Mouse (Mus musculus) CH12.LX (cell line): Measurements from ENCODE around the gene Fgd4. TPM values are rescaled to one million over a fixed set of nuclear protein-coding genes. Genes with fewer than 3 reads are reported as not detected.
A peak's percentile ranks its signal among the peaks of the same experiment; 100 is the strongest.

Experiments
- DNase-seq: peaks from one replicate; pipeline ENCODE4 v3.0.0-alpha.2; 2013; ENCODE audit errors: extremely low read depth
- H3K27ac ChIP-seq: 2 replicates; pipeline ENCODE4 v1.5.1; 2012; ENCODE audit warnings: low read depth, mild to moderate bottlenecking, control low read depth, moderate library complexity; ENCODE audit not compliant: insufficient read depth
- H3K27me3 ChIP-seq: replicated peaks from 2 replicates; pipeline ENCODE3; 2012; ENCODE audit warnings: inconsistent platforms
- H3K36me3 ChIP-seq, 2 experiments: replicated peaks in 1 of 2; 2 replicates each; pipeline versions ENCODE3 to v1.6.1; 2012; ENCODE audit warnings: inconsistent platforms in 1 of 2, low read length in 1 of 2, mild to moderate bottlenecking in 1 of 2, mixed read lengths in 1 of 2, moderate library complexity in 1 of 2; ENCODE audit not compliant: control insufficient read depth in 1 of 2, insufficient read depth in 1 of 2
- H3K4me1 ChIP-seq, 2 experiments: 2 replicates each; pipeline ENCODE4 v1.6.1; 2012; ENCODE audit warnings: inconsistent platforms in 1 of 2, moderate library complexity in 1 of 2; ENCODE audit not compliant: insufficient read depth in 2 of 2, control insufficient read depth in 1 of 2
- H3K4me2 ChIP-seq: 2 replicates; pipeline ENCODE4 v1.6.1; 2012; ENCODE audit warnings: low read depth, mild to moderate bottlenecking, control low read depth; ENCODE audit not compliant: poor library complexity, insufficient read depth, severe bottlenecking
- H3K4me3 ChIP-seq, 3 experiments: fragments of 150-350 bp in 1 of 3; sonication (generic) in 1 of 3; replicated peaks in 1 of 3; 2 replicates each; pipeline versions ENCODE3 to v1.5.1; 2011 to 2012; ENCODE audit warnings: low read depth in 2 of 3, low read length in 2 of 3, mild to moderate bottlenecking in 2 of 3, moderate library complexity in 2 of 3, control low read depth in 1 of 3, improper control_type of control experiment in 1 of 3, inconsistent platforms in 1 of 3, mixed read lengths in 1 of 3; ENCODE audit not compliant: poor library complexity in 1 of 3
- H3K79me2 ChIP-seq: replicated peaks from 2 replicates; pipeline ENCODE4 v1.6.1; 2012; ENCODE audit warnings: mild to moderate bottlenecking, moderate library complexity; ENCODE audit not compliant: control insufficient read depth, poor library complexity, insufficient read depth, severe bottlenecking; ENCODE audit errors: extremely low read depth
- H3K9ac ChIP-seq: 2 replicates; pipeline ENCODE4 v1.6.1; 2012; ENCODE audit warnings: low read depth, mild to moderate bottlenecking, control low read depth, moderate library complexity; ENCODE audit not compliant: insufficient read depth
- H3K9me3 ChIP-seq: replicated peaks from 2 replicates; pipeline ENCODE3; 2012; ENCODE audit warnings: low read length, inconsistent platforms, mixed read lengths
- BHLHE40 ChIP-seq: IDR thresholded peaks from 2 replicates; pipeline ENCODE4 v1.6.1; 2011; ENCODE audit warnings: mild to moderate bottlenecking, low read depth, low read length, improper control_type of control experiment
- CTCF ChIP-seq, 2 experiments: IDR thresholded peaks in 1 of 2; conservative IDR thresholded peaks in 1 of 2; 2 replicates each; pipeline ENCODE4 v1.5.1; 2011 to 2012; ENCODE audit warnings: low read depth in 2 of 2, low read length in 2 of 2, improper control_type of control experiment in 1 of 2, inconsistent platforms in 1 of 2, mild to moderate bottlenecking in 1 of 2, moderate library complexity in 1 of 2
- EP300 ChIP-seq: IDR thresholded peaks from 2 replicates; pipeline ENCODE4 v1.6.1; 2011; ENCODE audit warnings: low read length, improper control_type of control experiment
- GABPA ChIP-seq: IDR thresholded peaks from 2 replicates; pipeline ENCODE4 v1.6.1; 2012; ENCODE audit warnings: low read depth, low read length, improper control_type of control experiment, inconsistent platforms; ENCODE audit not compliant: insufficient replicate concordance
- HCFC1 ChIP-seq: IDR thresholded peaks from 2 replicates; pipeline ENCODE4 v1.6.1; 2012; ENCODE audit warnings: low read depth, mild to moderate bottlenecking, inconsistent platforms, low read length, improper control_type of control experiment
- JUN ChIP-seq: IDR thresholded peaks from 2 replicates; pipeline ENCODE4 v1.6.1; 2011; ENCODE audit warnings: low read depth, mild to moderate bottlenecking, low read length, improper control_type of control experiment, moderate library complexity; ENCODE audit not compliant: insufficient read depth
- KAT2A ChIP-seq: IDR thresholded peaks from 2 replicates; pipeline ENCODE4 v1.6.1; 2012; ENCODE audit warnings: low read length, improper control_type of control experiment, inconsistent platforms; ENCODE audit not compliant: insufficient replicate concordance
- MAFK ChIP-seq: IDR thresholded peaks from 2 replicates; pipeline ENCODE4 v1.6.1; 2011; ENCODE audit warnings: low read length, improper control_type of control experiment; ENCODE audit not compliant: insufficient replicate concordance
- MXI1 ChIP-seq: IDR thresholded peaks from 2 replicates; pipeline ENCODE4 v1.6.1; 2011; ENCODE audit warnings: mild to moderate bottlenecking, low read depth, low read length, improper control_type of control experiment
- MYC ChIP-seq: IDR thresholded peaks from 2 replicates; pipeline ENCODE4 v1.6.1; 2011; ENCODE audit warnings: low read depth, mild to moderate bottlenecking, improper control_type of control experiment, low read length
- NELFE ChIP-seq: IDR thresholded peaks from 2 replicates; pipeline ENCODE4 v1.6.1; 2011; ENCODE audit warnings: low read depth, low read length, improper control_type of control experiment
- NRF1 ChIP-seq: IDR thresholded peaks from 2 replicates; pipeline ENCODE4 v1.6.1; 2014; ENCODE audit warnings: low read depth, mild to moderate bottlenecking, inconsistent platforms, low read length, improper control_type of control experiment, moderate library complexity
- POLR2A ChIP-seq: IDR thresholded peaks from 2 replicates; pipeline ENCODE4 v1.6.1; 2011; ENCODE audit warnings: low read depth, mild to moderate bottlenecking, improper control_type of control experiment, low read length
- POLR2AphosphoS2 ChIP-seq: IDR thresholded peaks from 2 replicates; pipeline ENCODE4 v1.6.1; 2011; ENCODE audit warnings: low read depth, low read length, improper control_type of control experiment
- RAD21 ChIP-seq: IDR thresholded peaks from 2 replicates; pipeline ENCODE4 v1.6.1; 2011; ENCODE audit warnings: low read depth, mild to moderate bottlenecking, low read length, improper control_type of control experiment, moderate library complexity
- RCOR1 ChIP-seq: conservative IDR thresholded peaks from 2 replicates; pipeline ENCODE4 v1.6.1; 2012; ENCODE audit warnings: low read depth, mild to moderate bottlenecking, inconsistent platforms, low read length, improper control_type of control experiment
- SIN3A ChIP-seq: IDR thresholded peaks from 2 replicates; pipeline ENCODE4 v1.6.1; 2012; ENCODE audit warnings: low read length, improper control_type of control experiment, inconsistent platforms
- SMC3 ChIP-seq: IDR thresholded peaks from 2 replicates; pipeline ENCODE4 v1.6.1; 2011; ENCODE audit warnings: low read depth, low read length, improper control_type of control experiment
- TBP ChIP-seq: conservative IDR thresholded peaks from 2 replicates; pipeline ENCODE4 v1.6.1; 2011; ENCODE audit warnings: low read depth, low read length, improper control_type of control experiment
- USF2 ChIP-seq: conservative IDR thresholded peaks from 2 replicates; pipeline ENCODE4 v1.6.1; 2011; ENCODE audit warnings: low read depth, low read length, improper control_type of control experiment
- ZC3H11A ChIP-seq: IDR thresholded peaks from 2 replicates; pipeline ENCODE4 v1.6.1; 2012; ENCODE audit warnings: low read depth, mild to moderate bottlenecking, inconsistent platforms, low read length, improper control_type of control experiment
- ZNF384 ChIP-seq: IDR thresholded peaks from 2 replicates; pipeline ENCODE4 v1.6.1; 2012; ENCODE audit warnings: low read depth, low read length, improper control_type of control experiment, inconsistent platforms
- dilution Hi-C: fragments of 300-500 bp; cut with MboI; formaldehyde crosslinking; loops from 2 replicates; pipeline ENCODE4 v1.14.3; 2020; ENCODE audit warnings: low sequenced_read_pairs; ENCODE audit not compliant: extremely low pct_unique_long_range_greater_than_20kb, extremely low pct_ligation_motif_present
- in situ Hi-C: fragments of 300-500 bp; cut with MboI; formaldehyde crosslinking; loops from 3 replicates; pipeline ENCODE4 v1.14.3; 2019; ENCODE audit warnings: low sequenced_read_pairs, low pct_ligation_motif_present, low pct_unique_long_range_greater_than_20kb, mixed read lengths
- polyA plus RNA-seq: library from polyadenylated mRNA; unstranded; fragments of >175 nt; gene quantifications from 2 replicates; pipeline ENCODE4 v1.2.1, GENCODE M21; 2012; ENCODE audit warnings: low read depth; ENCODE audit not compliant: insufficient read length
- total RNA-seq, 2 experiments: library from RNA; depleted of rRNA; stranded (reverse); fragments of 300-350 nt in 1 of 2; fragments of >200 nt in 1 of 2; gene quantifications; 2 replicates each; pipeline ENCODE4 v1.2.3; 2012 to 2014

Gene Fgd4
- total and polyA plus RNA-seq, 3 experiments = 0.76 to 0.84 TPM; not detected in 1

DNA sequence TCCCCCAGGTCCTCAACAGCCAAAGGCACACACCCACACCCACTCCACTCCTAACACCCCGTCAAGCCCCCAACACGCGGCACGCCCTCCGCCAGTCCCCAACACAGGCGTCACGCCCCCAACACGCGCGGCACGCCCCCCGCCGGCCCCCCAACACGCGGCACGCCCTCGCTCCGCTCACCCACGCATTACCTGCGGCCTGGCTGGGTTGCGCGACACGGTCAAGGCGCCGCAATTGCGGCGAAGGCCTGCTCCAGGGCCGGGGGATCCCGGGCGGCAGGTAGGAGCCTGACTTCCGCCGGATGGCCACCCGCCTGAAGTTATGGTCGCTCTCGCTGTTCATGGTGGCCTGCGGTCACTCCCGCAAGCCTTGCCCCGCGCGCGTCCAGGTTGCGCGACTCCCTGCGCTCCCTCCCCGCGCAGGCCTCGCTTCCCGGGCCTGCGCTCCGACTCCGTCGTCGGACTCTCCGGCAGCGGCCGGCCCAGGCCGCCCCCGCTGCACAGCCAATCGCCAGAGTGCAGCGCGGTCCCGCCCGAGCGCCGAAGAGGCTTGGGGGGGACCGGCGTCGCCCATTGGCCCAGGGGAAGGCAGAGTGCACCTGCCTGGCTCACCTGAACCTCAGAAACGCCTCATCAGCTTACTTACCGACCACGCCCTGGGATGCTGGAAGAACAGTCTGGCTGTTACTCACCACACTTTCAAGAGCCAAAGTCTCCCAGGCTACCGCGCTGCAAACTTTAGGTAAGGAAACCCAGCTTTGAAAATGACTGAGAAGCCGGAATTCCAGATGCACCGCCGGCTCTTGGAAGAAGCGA, 555 bp downstream of the Fgd4 start:
- Histone ChIP-seq H3K9me3 (peaks cover 5% of the 10 kb centered on the region), H3K4me2 (no peak overlapping the region)
- dilution Hi-C loops = no loop called here
- TF ChIP-seq MAFK = no peak
- TF ChIP-seq NRF1 = no peak
- TF ChIP-seq GABPA = no peak
- no peak for TF ChIP-seq SMC3
- TF ChIP-seq JUN = no peak
- TF ChIP-seq USF2 = no peak
- TF ChIP-seq, all 38 proteins: peak for 0
- no peaks in the 10 kb centered on the region for H3K79me2 ChIP-seq
- no peak overlapping the region for H3K4me3 ChIP-seq
- 0 out of 4 replicates have a peak, but pooled peaks cover 0 to 2% of the 10 kb centered on the region in 2 experiments for H3K4me1 ChIP-seq
- in situ Hi-C loops = loop anchor here (25.0 kb wide), 1 partner anchor 387 kb away; the partner anchor contains the start of gene Pkp2
- no peak overlapping the region for H3K27ac ChIP-seq
- DNase-seq = no peak
- peaks cover 5% of the 10 kb centered on the region for H3K27me3 ChIP-seq
- H3K9ac ChIP-seq = no peak overlapping the region
- H3K36me3 ChIP-seq = no peaks in the 10 kb centered on the region

DNA sequence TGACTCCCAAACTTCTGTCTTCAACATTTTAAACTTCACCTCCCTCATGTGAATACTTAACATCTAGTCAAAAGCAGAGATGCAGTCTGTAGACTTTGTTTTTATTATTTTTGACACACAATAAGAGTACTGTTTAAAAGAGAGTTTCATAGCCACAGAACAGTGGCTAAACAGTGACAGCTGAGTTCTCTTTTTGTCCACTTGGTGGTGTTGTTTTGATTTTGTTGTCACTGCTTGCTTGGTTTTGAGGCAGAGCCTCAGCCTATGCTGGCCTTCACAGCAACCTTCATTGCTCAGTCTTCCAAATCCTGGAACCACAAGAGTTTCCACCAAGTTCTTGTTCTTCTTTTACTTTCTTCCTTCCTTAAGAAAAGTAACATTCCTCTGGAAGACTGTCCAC, 3.8 kb downstream of the Fgd4 start:
- H3K27ac ChIP-seq = no peak overlapping the region
- DNase-seq = peak; percentile 34
- H3K36me3 ChIP-seq = no peaks in the 10 kb centered on the region
- peaks cover 5% of the 10 kb centered on the region for H3K27me3 ChIP-seq
- in situ Hi-C loops = loop anchor here (25.0 kb wide), 1 partner anchor 384 kb away; the partner anchor contains the start of gene Pkp2
- H3K4me2 ChIP-seq = no peak overlapping the region
- H3K9ac ChIP-seq = no peak overlapping the region
- H3K9me3 ChIP-seq = peaks cover 5% of the 10 kb centered on the region
- dilution Hi-C loops = no loop called here
- TF ChIP-seq HCFC1 (no peak), RAD21 (peak; percentile 48), CTCF (conservative IDR thresholded peaks at IDR 0.05 in 1 of 2, IDR thresholded peaks at IDR 0.05 in 1 of 2; ENCODE audit: low read depth in 2 of 2, low read length in 2 of 2) (peak; percentile 35 to 60; a peak in 3 of 4 replicates), SMC3 (peak; percentile 57), MXI1 (no peak)
- 0 out of 4 replicates have a peak, but pooled peaks cover 0 to 2% of the 10 kb centered on the region in 2 experiments for H3K4me1 ChIP-seq
- no peaks in the 10 kb centered on the region for H3K79me2 ChIP-seq
- no peak overlapping the region for H3K4me3 ChIP-seq

DNA sequence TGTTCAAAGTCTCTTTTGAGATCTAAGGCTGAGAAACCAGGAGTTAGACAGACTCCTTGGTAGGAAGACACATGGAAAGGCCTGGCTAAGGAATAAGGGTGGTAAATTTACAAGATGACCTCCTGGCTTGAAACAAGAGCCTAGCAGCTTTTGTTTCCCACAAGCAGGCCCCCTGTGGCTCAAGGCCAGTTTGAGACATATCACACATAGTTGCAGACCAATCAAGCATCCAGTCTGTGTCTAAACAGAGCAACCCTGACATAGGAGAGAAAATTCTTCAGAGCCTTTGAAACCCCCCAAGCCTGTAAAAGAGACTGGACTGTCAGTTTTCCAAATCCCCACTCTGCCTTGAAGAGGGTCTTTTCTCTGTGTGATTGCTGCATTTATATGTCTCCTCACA, 7.7 kb downstream of the Fgd4 start:
- no peak overlapping the region for H3K27ac ChIP-seq
- no peak overlapping the region for H3K9ac ChIP-seq
- in situ Hi-C loops (loop anchor here (25.0 kb wide), 1 partner anchor 380 kb away; the partner anchor contains the start of gene Pkp2), dilution Hi-C loops (no loop called here)
- H3K79me2 ChIP-seq = no peaks in the 10 kb centered on the region
- no peaks in the 10 kb centered on the region for H3K4me1 ChIP-seq
- no peak for TF ChIP-seq RCOR1
- TF ChIP-seq MYC = no peak
- TF ChIP-seq JUN = no peak
- TF ChIP-seq NRF1 = no peak
- no peak for TF ChIP-seq SMC3
- TF ChIP-seq ZC3H11A = no peak
- no peak for TF ChIP-seq CTCF (conservative IDR thresholded peaks at IDR 0.05 in 1 of 2, IDR thresholded peaks at IDR 0.05 in 1 of 2; ENCODE audit: low read depth in 2 of 2, low read length in 2 of 2)
- TF ChIP-seq TBP = no peak
- no peak for TF ChIP-seq KAT2A
- TF ChIP-seq MAFK = no peak
- no peak for TF ChIP-seq EP300
- no peak for TF ChIP-seq NELFE
- no peak for TF ChIP-seq ZNF384
- TF ChIP-seq POLR2AphosphoS2 = no peak
- TF ChIP-seq POLR2A = no peak
- TF ChIP-seq SIN3A = no peak
- TF ChIP-seq BHLHE40 = no peak
- no peak for TF ChIP-seq HCFC1
- TF ChIP-seq RAD21 = no peak
- H3K36me3 ChIP-seq = no peaks in the 10 kb centered on the region
- no peaks in the 10 kb centered on the region for H3K9me3 ChIP-seq
- H3K4me2 ChIP-seq = no peak overlapping the region
- peaks cover 1% of the 10 kb centered on the region for H3K27me3 ChIP-seq
- no peak for DNase-seq
- no peak overlapping the region for H3K4me3 ChIP-seq
